Mouse (Mus musculus): ENCODE data around the gene Lhx5. TPM values are rescaled to one million over a fixed set of nuclear protein-coding genes. Genes with fewer than 3 reads are reported as not detected.
A peak's percentile ranks its signal among the peaks of the same experiment; 100 is the strongest.

Lhx5 gene
- polyA plus RNA-seq, 1 experiment from 2014 or later, result not detected

- H3K9ac ChIP-seq (replicated peaks; ENCODE audit: low read length), result no peak overlapping the region
- 0 out of 2 replicates have a peak, but pooled peaks cover 6% of the 10 kb centered on the region for H3K9me3 ChIP-seq (ENCODE audit: low read length)
- no peaks in the 10 kb centered on the region for H3K36me3 ChIP-seq (ENCODE audit: insufficient read depth, low read length)
- H3K4me3 ChIP-seq (ENCODE audit: low read length), result 0 out of 2 replicates have a peak overlapping the region, but pooled peaks have one; percentile 15
- under 1% methylated on average over 41 of the region's 41 CpGs for WGBS
- H3K27me3 ChIP-seq (ENCODE audit: insufficient read depth, low read length), result peaks cover 44% of the 10 kb centered on the region
- H3K4me1 ChIP-seq (ENCODE audit: insufficient read depth, low read length), result peaks cover 7% of the 10 kb centered on the region
- H3K4me2 ChIP-seq (replicated peaks; ENCODE audit: low read depth, low read length), result peak overlapping the region; percentile 31
- no peak overlapping the region for H3K27ac ChIP-seq (ENCODE audit: low read length)
- no peak for ATAC-seq (ENCODE audit: low FRiP score, low TSS enrichment)
Observed at GRCm38 (mm10) chr5:120409385-120410378, 21.8 kb upstream of the Lhx5 start.

- Histone ChIP-seq H3K4me2 (replicated peaks; ENCODE audit: low read depth, low read length) (no peak overlapping the region), H3K9me3 (ENCODE audit: low read length) (0 out of 2 replicates have a peak, but pooled peaks cover 6% of the 10 kb centered on the region), H3K4me3 (ENCODE audit: low read length) (no peak overlapping the region), H3K27me3 (ENCODE audit: insufficient read depth, low read length) (peaks cover 55% of the 10 kb centered on the region), H3K36me3 (ENCODE audit: insufficient read depth, low read length) (no peaks in the 10 kb centered on the region), H3K9ac (replicated peaks; ENCODE audit: low read length) (no peak overlapping the region), H3K4me1 (ENCODE audit: insufficient read depth, low read length) (peaks cover 7% of the 10 kb centered on the region), H3K27ac (ENCODE audit: low read length) (no peak overlapping the region)
- ATAC-seq (ENCODE audit: low FRiP score, low TSS enrichment), result no peak
- 79% methylated on average over 6 of the region's 6 CpGs for WGBS
Observed at GRCm38 (mm10) chr5:120413436-120413835, 18.1 kb upstream of the Lhx5 start.

GRCm38 (mm10) chr5:120420106-120420505 is 11.4 kb upstream of the Lhx5 start:
- Histone ChIP-seq H3K36me3 (ENCODE audit: insufficient read depth, low read length) (no peaks in the 10 kb centered on the region), H3K4me1 (ENCODE audit: insufficient read depth, low read length) (no peaks in the 10 kb centered on the region), H3K27ac (ENCODE audit: low read length) (no peak overlapping the region), H3K4me2 (replicated peaks; ENCODE audit: low read depth, low read length) (no peak overlapping the region), H3K9ac (replicated peaks; ENCODE audit: low read length) (no peak overlapping the region), H3K9me3 (ENCODE audit: low read length) (no peaks in the 10 kb centered on the region), H3K4me3 (ENCODE audit: low read length) (no peak overlapping the region), H3K27me3 (ENCODE audit: insufficient read depth, low read length) (peaks cover 64% of the 10 kb centered on the region)
- ATAC-seq (ENCODE audit: low FRiP score, low TSS enrichment), result no peak
- 77% methylated on average over 8 of the region's 8 CpGs for WGBS

- Histone ChIP-seq H3K4me3 (ENCODE audit: low read length) (no peak overlapping the region), H3K27me3 (ENCODE audit: insufficient read depth, low read length) (peaks cover 83% of the 10 kb centered on the region), H3K4me1 (ENCODE audit: insufficient read depth, low read length) (no peaks in the 10 kb centered on the region), H3K27ac (ENCODE audit: low read length) (no peak overlapping the region), H3K9ac (replicated peaks; ENCODE audit: low read length) (no peak overlapping the region), H3K4me2 (replicated peaks; ENCODE audit: low read depth, low read length) (no peak overlapping the region), H3K36me3 (ENCODE audit: insufficient read depth, low read length) (no peaks in the 10 kb centered on the region), H3K9me3 (ENCODE audit: low read length) (no peaks in the 10 kb centered on the region)
- 1% methylated on average over 19 of the region's 19 CpGs for WGBS
- peak; percentile 63; the same call in 1 of the 2 replicates for ATAC-seq (ENCODE audit: low FRiP score, low TSS enrichment)
Observed at GRCm38 (mm10) chr5:120424039-120424438, 7.5 kb upstream of the Lhx5 start.

GRCm38 (mm10) chr5:120424657-120425056 is 6.8 kb upstream of the Lhx5 start:
- H3K27ac ChIP-seq (ENCODE audit: low read length), result no peak overlapping the region
- no peaks in the 10 kb centered on the region for H3K36me3 ChIP-seq (ENCODE audit: insufficient read depth, low read length)
- no peak for ATAC-seq (ENCODE audit: low FRiP score, low TSS enrichment)
- no peaks in the 10 kb centered on the region for H3K9me3 ChIP-seq (ENCODE audit: low read length)
- peaks cover 87% of the 10 kb centered on the region for H3K27me3 ChIP-seq (ENCODE audit: insufficient read depth, low read length)
- H3K4me1 ChIP-seq (ENCODE audit: insufficient read depth, low read length), result no peaks in the 10 kb centered on the region
- H3K4me2 ChIP-seq (replicated peaks; ENCODE audit: low read depth, low read length), result no peak overlapping the region
- no peak overlapping the region for H3K4me3 ChIP-seq (ENCODE audit: low read length)
- WGBS, result 0% methylated on average over 11 of the region's 11 CpGs
- H3K9ac ChIP-seq (replicated peaks; ENCODE audit: low read length), result no peak overlapping the region

GRCm38 (mm10) chr5:120425711-120426110 is 5.8 kb upstream of the Lhx5 start:
- Histone ChIP-seq H3K27me3 (ENCODE audit: insufficient read depth, low read length) (peaks cover 91% of the 10 kb centered on the region), H3K36me3 (ENCODE audit: insufficient read depth, low read length) (no peaks in the 10 kb centered on the region), H3K27ac (ENCODE audit: low read length) (no peak overlapping the region), H3K4me3 (ENCODE audit: low read length) (no peak overlapping the region), H3K9ac (replicated peaks; ENCODE audit: low read length) (no peak overlapping the region), H3K9me3 (ENCODE audit: low read length) (no peaks in the 10 kb centered on the region), H3K4me2 (replicated peaks; ENCODE audit: low read depth, low read length) (no peak overlapping the region), H3K4me1 (ENCODE audit: insufficient read depth, low read length) (no peaks in the 10 kb centered on the region)
- ATAC-seq (ENCODE audit: low FRiP score, low TSS enrichment), result no peak
- 0% methylated on average over 15 of the region's 20 CpGs for WGBS

GRCm38 (mm10) chr5:120426572-120426971 is 4.9 kb upstream of the Lhx5 start:
- Histone ChIP-seq H3K4me1 (ENCODE audit: insufficient read depth, low read length) (no peaks in the 10 kb centered on the region), H3K4me2 (replicated peaks; ENCODE audit: low read depth, low read length) (no peak overlapping the region), H3K4me3 (ENCODE audit: low read length) (no peak overlapping the region), H3K27ac (ENCODE audit: low read length) (no peak overlapping the region), H3K9me3 (ENCODE audit: low read length) (no peaks in the 10 kb centered on the region), H3K36me3 (ENCODE audit: insufficient read depth, low read length) (no peaks in the 10 kb centered on the region), H3K27me3 (ENCODE audit: insufficient read depth, low read length) (peaks cover 94% of the 10 kb centered on the region), H3K9ac (replicated peaks; ENCODE audit: low read length) (no peak overlapping the region)
- WGBS, result under 1% methylated on average over 10 of the region's 10 CpGs
- ATAC-seq (ENCODE audit: low FRiP score, low TSS enrichment), result no peak

GRCm38 (mm10) chr5:120427451-120427938 is 4.0 kb upstream of the Lhx5 start:
- ATAC-seq (ENCODE audit: low FRiP score, low TSS enrichment), result no peak
- H3K27me3 ChIP-seq (ENCODE audit: insufficient read depth, low read length), result peaks cover 97% of the 10 kb centered on the region

GRCm38 (mm10) chr5:120428189-120428838 is 3.2 kb upstream of the Lhx5 start:
- H3K4me1 ChIP-seq (ENCODE audit: insufficient read depth, low read length), result 0 out of 2 replicates have a peak, but pooled peaks cover 4% of the 10 kb centered on the region
- 2% methylated on average over 21 of the region's 21 CpGs for WGBS
- no peak overlapping the region for H3K27ac ChIP-seq (ENCODE audit: low read length)
- ATAC-seq (ENCODE audit: low FRiP score, low TSS enrichment), result no peak
- H3K27me3 ChIP-seq (ENCODE audit: insufficient read depth, low read length), result peaks cover 97% of the 10 kb centered on the region
- no peak overlapping the region for H3K9ac ChIP-seq (replicated peaks; ENCODE audit: low read length)
- H3K4me2 ChIP-seq (replicated peaks; ENCODE audit: low read depth, low read length), result no peak overlapping the region
- H3K36me3 ChIP-seq (ENCODE audit: insufficient read depth, low read length), result no peaks in the 10 kb centered on the region
- H3K4me3 ChIP-seq (ENCODE audit: low read length), result no peak overlapping the region
- H3K9me3 ChIP-seq (ENCODE audit: low read length), result no peaks in the 10 kb centered on the region

More at GRCm38 (mm10) chr5:120427451-120427938, 4.0 kb upstream of the Lhx5 start:
- H3K9me3 ChIP-seq (ENCODE audit: low read length), result no peaks in the 10 kb centered on the region
- no peaks in the 10 kb centered on the region for H3K36me3 ChIP-seq (ENCODE audit: insufficient read depth, low read length)
- H3K4me1 ChIP-seq (ENCODE audit: insufficient read depth, low read length), result 0 out of 2 replicates have a peak, but pooled peaks cover 4% of the 10 kb centered on the region
- H3K27ac ChIP-seq (ENCODE audit: low read length), result no peak overlapping the region
- no peak overlapping the region for H3K4me3 ChIP-seq (ENCODE audit: low read length)
- no peak overlapping the region for H3K9ac ChIP-seq (replicated peaks; ENCODE audit: low read length)
- H3K4me2 ChIP-seq (replicated peaks; ENCODE audit: low read depth, low read length), result no peak overlapping the region
- under 1% methylated on average over 33 of the region's 33 CpGs for WGBS

Measured in kidney, embryonic 16.5 days (tissue).